Mouse (Mus musculus) MEL (cell line): ENCODE data around the gene Guk1. TPM values are rescaled to one million over a fixed set of nuclear protein-coding genes. Genes with fewer than 3 reads are reported as not detected.

Experiments
- DNase-seq: peaks from one replicate; pipeline ENCODE4 v3.0.0; 2011; ENCODE audit warnings: low read depth, low spot score
- H3K27ac ChIP-seq: 2 replicates; pipeline ENCODE4 v1.5.1; 2012; ENCODE audit warnings: low read depth, mild to moderate bottlenecking, control low read depth, low read length, moderate library complexity; ENCODE audit not compliant: control insufficient read depth
- H3K27me3 ChIP-seq, 2 experiments: fragments of 150-350 bp in 1 of 2; sonication (generic) in 1 of 2; 2 replicates each; pipeline ENCODE4 v1.6.1; 2012; ENCODE audit warnings: low read length in 2 of 2, mild to moderate bottlenecking in 2 of 2, improper control_type of control experiment in 1 of 2, moderate library complexity in 1 of 2; ENCODE audit not compliant: insufficient read depth in 2 of 2, control insufficient read depth in 1 of 2
- H3K36me3 ChIP-seq, 2 experiments: 2 replicates each; pipeline ENCODE4 v1.6.1; 2012 to 2014; ENCODE audit warnings: low read length in 2 of 2, improper control_type of control experiment in 1 of 2, inconsistent platforms in 1 of 2, mild to moderate bottlenecking in 1 of 2; ENCODE audit not compliant: insufficient read depth in 2 of 2, control insufficient read depth in 1 of 2
- H3K4me1 ChIP-seq, 2 experiments: fragments of 150-350 bp in 1 of 2; sonication (generic) in 1 of 2; 2 replicates each; pipeline ENCODE4 v1.6.1; 2012; ENCODE audit warnings: low read length in 2 of 2, improper control_type of control experiment in 1 of 2, mild to moderate bottlenecking in 1 of 2; ENCODE audit not compliant: insufficient read depth in 2 of 2, control insufficient read depth in 1 of 2
- H3K4me3 ChIP-seq, 2 experiments: fragments of 150-350 bp in 1 of 2; sonication (generic) in 1 of 2; 2 replicates each; pipeline ENCODE4 v1.5.1; 2012; ENCODE audit warnings: low read depth in 2 of 2, low read length in 2 of 2, mild to moderate bottlenecking in 2 of 2, moderate library complexity in 2 of 2, control low read depth in 1 of 2, improper control_type of control experiment in 1 of 2; ENCODE audit not compliant: control insufficient read depth in 1 of 2, insufficient read depth in 1 of 2
- H3K79me2 ChIP-seq: 2 replicates; pipeline ENCODE4 v1.6.1; 2012; ENCODE audit warnings: mild to moderate bottlenecking, low read length, moderate library complexity; ENCODE audit not compliant: control insufficient read depth, poor library complexity, insufficient read depth
- H3K9ac ChIP-seq: 2 replicates; pipeline ENCODE4 v1.6.1; 2012; ENCODE audit warnings: low read depth, mild to moderate bottlenecking, control low read depth, low read length, moderate library complexity; ENCODE audit not compliant: control insufficient read depth, poor library complexity, severe bottlenecking
- H3K9me3 ChIP-seq: fragments of 150-350 bp; sonication (generic); replicated peaks from 2 replicates; pipeline ENCODE4 v1.6.1; 2012; ENCODE audit warnings: mild to moderate bottlenecking, low read length, improper control_type of control experiment, moderate library complexity; ENCODE audit not compliant: insufficient read depth
- CHD2 ChIP-seq: IDR thresholded peaks from 2 replicates; pipeline ENCODE4 v1.6.1; 2011; ENCODE audit warnings: low read length, improper control_type of control experiment
- CTCF ChIP-seq, 3 experiments: IDR thresholded peaks in 2 of 3; conservative IDR thresholded peaks in 1 of 3; 2 replicates each; pipeline ENCODE4 v1.5.1; 2011 to 2012; ENCODE audit warnings: low read length in 3 of 3, low read depth in 2 of 3, mild to moderate bottlenecking in 2 of 3, improper control_type of control experiment in 1 of 3, inconsistent platforms in 1 of 3, mixed read lengths in 1 of 3, moderate library complexity in 1 of 3; ENCODE audit not compliant: control insufficient read depth in 1 of 3, insufficient read depth in 1 of 3, poor library complexity in 1 of 3, severe bottlenecking in 1 of 3
- E2F4 ChIP-seq: IDR thresholded peaks from 2 replicates; pipeline ENCODE4 v1.6.1; 2011; ENCODE audit warnings: low read depth, low read length, improper control_type of control experiment, borderline replicate concordance
- ELF1 ChIP-seq: IDR thresholded peaks from 2 replicates; pipeline ENCODE4 v1.6.1; 2014; ENCODE audit warnings: low read depth, mild to moderate bottlenecking, inconsistent platforms, low read length, improper control_type of control experiment, moderate library complexity
- EP300 ChIP-seq, 2 experiments: IDR thresholded peaks; 2 replicates each; pipeline ENCODE4 v1.6.1; 2011; ENCODE audit warnings: improper control_type of control experiment in 2 of 2, low read length in 2 of 2, low read depth in 1 of 2, mild to moderate bottlenecking in 1 of 2
- GABPA ChIP-seq: IDR thresholded peaks from 2 replicates; pipeline ENCODE4 v1.6.1; 2012; ENCODE audit warnings: low read depth, mild to moderate bottlenecking, inconsistent platforms, low read length, improper control_type of control experiment, moderate library complexity
- GATA1 ChIP-seq: IDR thresholded peaks from 2 replicates; pipeline ENCODE4 v1.6.1; 2011; ENCODE audit warnings: low read depth, low read length, improper control_type of control experiment
- JUND ChIP-seq: IDR thresholded peaks from 2 replicates; pipeline ENCODE4 v1.6.1; 2011; ENCODE audit warnings: low read depth, mild to moderate bottlenecking, improper control_type of control experiment, low read length
- KAT2A ChIP-seq: conservative IDR thresholded peaks from 2 replicates; pipeline ENCODE4 v1.6.1; 2012; ENCODE audit warnings: low read depth, low read length, improper control_type of control experiment, inconsistent platforms
- MAFK ChIP-seq: IDR thresholded peaks from 2 replicates; pipeline ENCODE4 v1.6.1; 2011; ENCODE audit warnings: low read depth, mild to moderate bottlenecking, low read length, improper control_type of control experiment, borderline replicate concordance
- MAZ ChIP-seq: IDR thresholded peaks from 2 replicates; pipeline ENCODE4 v1.6.1; 2012; ENCODE audit warnings: low read depth, mild to moderate bottlenecking, inconsistent platforms, low read length, improper control_type of control experiment
- MYC ChIP-seq: IDR thresholded peaks from 2 replicates; pipeline ENCODE4 v1.6.1; 2011; ENCODE audit warnings: low read depth, mild to moderate bottlenecking, low read length, improper control_type of control experiment, moderate library complexity
- NELFE ChIP-seq: IDR thresholded peaks from 2 replicates; pipeline ENCODE4 v1.6.1; 2011; ENCODE audit warnings: low read depth, low read length, improper control_type of control experiment
- NRF1 ChIP-seq: IDR thresholded peaks from 2 replicates; pipeline ENCODE4 v1.6.1; 2014; ENCODE audit warnings: low read depth, mild to moderate bottlenecking, inconsistent platforms, low read length, improper control_type of control experiment, moderate library complexity; ENCODE audit not compliant: poor library complexity, insufficient read depth, severe bottlenecking
- POLR2A ChIP-seq, 2 experiments: IDR thresholded peaks; 2 replicates each; pipeline ENCODE4 v1.6.1; 2011 to 2012; ENCODE audit warnings: low read length in 2 of 2, mild to moderate bottlenecking in 2 of 2, control low read depth in 1 of 2, improper control_type of control experiment in 1 of 2, low read depth in 1 of 2, moderate library complexity in 1 of 2; ENCODE audit not compliant: control insufficient read depth in 1 of 2, insufficient read depth in 1 of 2, poor library complexity in 1 of 2
- POLR2AphosphoS2 ChIP-seq: IDR thresholded peaks from 2 replicates; pipeline ENCODE4 v1.6.1; 2011; ENCODE audit warnings: low read length, improper control_type of control experiment
- POLR2AphosphoS5 ChIP-seq: IDR thresholded peaks from 2 replicates; pipeline ENCODE4 v1.6.1; 2012; ENCODE audit warnings: low read depth, borderline replicate concordance, mild to moderate bottlenecking, inconsistent platforms, low read length, moderate library complexity, mixed read lengths
- SMC3 ChIP-seq: IDR thresholded peaks from 2 replicates; pipeline ENCODE4 v1.6.1; 2011; ENCODE audit warnings: low read depth, low read length, improper control_type of control experiment
- UBTF ChIP-seq: IDR thresholded peaks from 2 replicates; pipeline ENCODE4 v1.6.1; 2012; ENCODE audit warnings: low read depth, mild to moderate bottlenecking, inconsistent platforms, low read length, improper control_type of control experiment, moderate library complexity, borderline replicate concordance; ENCODE audit not compliant: insufficient read depth
- ZKSCAN1 ChIP-seq: IDR thresholded peaks from 2 replicates; pipeline ENCODE4 v1.6.1; 2012; ENCODE audit warnings: low read depth, mild to moderate bottlenecking, inconsistent platforms, low read length, improper control_type of control experiment, moderate library complexity
- ZNF384 ChIP-seq: IDR thresholded peaks from 2 replicates; pipeline ENCODE4 v1.6.1; 2012; ENCODE audit warnings: low read depth, mild to moderate bottlenecking, inconsistent platforms, low read length, improper control_type of control experiment
- polyA plus RNA-seq, 2 experiments: library from polyadenylated mRNA; stranded (reverse) in 1 of 2; unstranded in 1 of 2; fragments of >175 nt in 1 of 2; fragments of >200 nt in 1 of 2; gene quantifications; 2 replicates each; pipeline versions ENCODE4 v1.2.1 to v1.2.4; 2012; ENCODE audit warnings: low replicate concordance in 2 of 2, low read depth in 1 of 2; ENCODE audit not compliant: insufficient read length in 2 of 2, insufficient read depth in 1 of 2, missing spikeins in 1 of 2
- total RNA-seq: library from RNA; depleted of rRNA; stranded (reverse); fragments of 300-350 nt; gene quantifications from 2 replicates; pipeline ENCODE4 v1.2.3, GENCODE M21; 2012

The Guk1 gene
- total and polyA plus RNA-seq, 3 experiments: 215 to 295 TPM; not detected in 1

- no peak for DNase-seq
- no peak overlapping the region for H3K4me3 ChIP-seq
- no peaks in the 10 kb centered on the region for H3K9me3 ChIP-seq
- H3K27ac ChIP-seq: no peak overlapping the region
- no peaks in the 10 kb centered on the region for H3K79me2 ChIP-seq
- H3K9ac ChIP-seq: no peak overlapping the region
- H3K4me1 ChIP-seq: peaks cover 0 to under 1% of the 10 kb centered on the region in 2 experiments; a peak in 1 of 4 replicates
- no peaks in the 10 kb centered on the region for H3K36me3 ChIP-seq
- H3K27me3 ChIP-seq: no peaks in the 10 kb centered on the region
- TF ChIP-seq NRF1: no peak
- TF ChIP-seq POLR2AphosphoS5: no peak
- TF ChIP-seq E2F4: no peak
- TF ChIP-seq ZKSCAN1: no peak
- no peak for TF ChIP-seq CHD2
- TF ChIP-seq POLR2A (IDR thresholded peaks at IDR 0.05; ENCODE audit: control insufficient read depth in 1 of 2, insufficient read depth in 1 of 2, low read depth in 1 of 2, low read length in 2 of 2, poor library complexity in 1 of 2): no peak
These were observed 36.1 kb downstream of the Guk1 start for GRCm38 (mm10) chr11:59155900-59156299.

GRCm38 (mm10) chr11:59154220-59154619 lies 37.8 kb downstream of the Guk1 start:
- H3K27me3 ChIP-seq: peaks cover 0 to 2% of the 10 kb centered on the region in 2 experiments; a peak in 1 of 4 replicates
- H3K4me1 ChIP-seq: no peaks in the 10 kb centered on the region
- H3K27ac ChIP-seq: no peak overlapping the region
- TF ChIP-seq SMC3 (no peak), UBTF (no peak), GABPA (no peak), POLR2AphosphoS2 (no peak), ZNF384 (no peak), E2F4 (no peak), GATA1 (no peak), KAT2A (no peak), CHD2 (no peak), EP300 (IDR thresholded peaks at IDR 0.05; ENCODE audit: low read depth in 1 of 2, low read length in 2 of 2) (no peak), MAFK (no peak), ZKSCAN1 (no peak), NRF1 (no peak), MYC (no peak), MAZ (no peak), CTCF (IDR thresholded peaks at IDR 0.05 in 2 of 3, conservative IDR thresholded peaks at IDR 0.05 in 1 of 3; ENCODE audit: control insufficient read depth in 1 of 3, insufficient read depth in 1 of 3, low read depth in 2 of 3, low read length in 3 of 3, poor library complexity in 1 of 3, severe bottlenecking in 1 of 3) (no peak), JUND (no peak), NELFE (no peak), ELF1 (no peak)
- no peak for DNase-seq
- H3K4me3 ChIP-seq: no peak overlapping the region
- H3K9ac ChIP-seq: no peak overlapping the region
- no peaks in the 10 kb centered on the region for H3K36me3 ChIP-seq
- no peaks in the 10 kb centered on the region for H3K79me2 ChIP-seq
- H3K9me3 ChIP-seq: no peaks in the 10 kb centered on the region
